Mouse (Mus musculus) megakaryocyte, embryonic 14.5 days (primary cell): Measurements from ENCODE around the gene Cab39l.

Source experiments
- FLI1 ChIP-seq: IDR thresholded peaks from 2 replicates; pipeline ENCODE4 v1.6.1; 2012; ENCODE audit warnings: low read length, inconsistent platforms, mixed read lengths
- GATA1 ChIP-seq: IDR thresholded peaks from 3 replicates; pipeline ENCODE4 v1.6.1; 2012; ENCODE audit warnings: mixed read lengths, low read length, inconsistent platforms, borderline replicate concordance

- TF ChIP-seq GATA1, result no peak
- no peak for TF ChIP-seq FLI1
Observed at GRCm38 (mm10) chr14:59537829-59538432, 97.2 kb downstream of the Cab39l start.
